Mouse (Mus musculus): ENCODE data around the gene Hoxc11.

DNA sequence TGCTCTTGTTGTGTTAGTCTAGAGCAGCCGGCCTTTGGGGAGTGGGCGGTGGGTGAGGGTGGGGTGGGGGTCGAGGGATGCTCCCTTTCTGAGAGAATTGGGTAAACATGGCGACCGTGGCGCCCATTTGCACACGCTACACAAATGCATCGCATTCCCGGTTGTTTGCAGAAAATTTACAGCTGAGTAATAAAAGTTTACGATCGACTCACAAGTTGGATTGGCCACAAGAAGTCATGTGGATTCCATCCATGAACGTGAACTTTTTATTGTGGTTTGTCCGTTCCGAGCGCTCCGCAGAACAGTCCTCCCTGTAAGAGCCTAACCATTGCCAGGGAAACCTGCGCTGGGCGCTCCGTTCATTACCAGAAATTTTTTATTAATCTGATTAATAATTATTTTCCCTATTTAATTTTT is 43.7 kb downstream of the Hoxc11 start, which contains the start of gene Hoxc6:
- TF ChIP-seq CTCF (IDR thresholded peaks at IDR 0.05; ENCODE audit: low read depth, low read length) (no peak), POLR2A (IDR thresholded peaks at IDR 0.05; ENCODE audit: extremely low read depth, insufficient read depth, low read length) (no peak)

Data from liver, adult 2 months (tissue).